Mouse (Mus musculus): ENCODE data around the gene Sbno2. TPM values are rescaled to one million over a fixed set of nuclear protein-coding genes. Genes with fewer than 3 reads are reported as not detected.

Gene Sbno2
- polyA plus RNA-seq, 1 experiment from 2014 or later, result 8.7 TPM

- Histone ChIP-seq H3K4me2 (ENCODE audit: low read depth, low read length) (peak overlapping the region; percentile 82), H3K27ac (ENCODE audit: low read depth) (peak overlapping the region; percentile 91), H3K4me3 (ENCODE audit: low read depth, low read length) (peak overlapping the region; percentile 85), H3K36me3 (replicated peaks; ENCODE audit: insufficient read depth, low read length) (peaks cover 5% of the 10 kb centered on the region; the same call in 1 of the 2 replicates), H3K9ac (replicated peaks) (peak overlapping the region; percentile 91), H3K9me3 (ENCODE audit: low read length) (no peaks in the 10 kb centered on the region), H3K27me3 (ENCODE audit: insufficient read depth, low read length) (no peaks in the 10 kb centered on the region), H3K4me1 (ENCODE audit: insufficient read depth) (peaks cover 59% of the 10 kb centered on the region)
- DNase-seq (peak; percentile 95), ATAC-seq (peak; percentile 82)
- WGBS (ENCODE audit: insufficient replicate concordance), result under 1% methylated on average over 49 of the region's 59 CpGs
- TF ChIP-seq EP300 (IDR thresholded peaks at IDR 0.05; ENCODE audit: low read depth) (no peak; the same call in 1 of the 2 replicates), CTCF (IDR thresholded peaks at IDR 0.05; ENCODE audit: low read depth) (no peak)
Measured at GRCm38 (mm10) chr10:80102216-80102915, 3.0 kb downstream of the Sbno2 start.

GRCm38 (mm10) chr10:80100982-80101381 lies 4.4 kb downstream of the Sbno2 start:
- DNase-seq, result peak; percentile 70
- ATAC-seq, result peak; percentile 21; the same call in 1 of the 2 replicates
- Histone ChIP-seq H3K27me3 (ENCODE audit: insufficient read depth, low read length) (no peaks in the 10 kb centered on the region), H3K4me2 (ENCODE audit: low read depth, low read length) (peak overlapping the region; percentile 82), H3K36me3 (replicated peaks; ENCODE audit: insufficient read depth, low read length) (peaks cover 8% of the 10 kb centered on the region; the same call in 1 of the 2 replicates), H3K9me3 (ENCODE audit: low read length) (no peaks in the 10 kb centered on the region), H3K9ac (replicated peaks) (peak overlapping the region; percentile 91), H3K4me1 (ENCODE audit: insufficient read depth) (peaks cover 72% of the 10 kb centered on the region), H3K4me3 (ENCODE audit: low read depth, low read length) (peak overlapping the region; percentile 85), H3K27ac (ENCODE audit: low read depth) (peak overlapping the region; percentile 91)
- 31% methylated on average over 11 of the region's 11 CpGs for WGBS (ENCODE audit: insufficient replicate concordance)
- TF ChIP-seq EP300 (IDR thresholded peaks at IDR 0.05; ENCODE audit: low read depth), result no peak
- TF ChIP-seq CTCF (IDR thresholded peaks at IDR 0.05; ENCODE audit: low read depth), result no peak

- Histone ChIP-seq H3K9ac (replicated peaks) (0 out of 2 replicates have a peak overlapping the region, but pooled peaks have one; percentile 11), H3K4me3 (ENCODE audit: low read depth, low read length) (0 out of 2 replicates have a peak overlapping the region, but pooled peaks have one; percentile 3), H3K27me3 (ENCODE audit: insufficient read depth, low read length) (no peaks in the 10 kb centered on the region), H3K4me1 (ENCODE audit: insufficient read depth) (peaks cover 83% of the 10 kb centered on the region), H3K36me3 (replicated peaks; ENCODE audit: insufficient read depth, low read length) (peaks cover 8% of the 10 kb centered on the region; the same call in 1 of the 2 replicates), H3K4me2 (ENCODE audit: low read depth, low read length) (peak overlapping the region; percentile 55), H3K27ac (ENCODE audit: low read depth) (peak overlapping the region; percentile 64), H3K9me3 (ENCODE audit: low read length) (no peaks in the 10 kb centered on the region)
- peak; percentile 35; the same call in 1 of the 2 replicates for ATAC-seq
- DNase-seq, result peak; percentile 67
- TF ChIP-seq CTCF (IDR thresholded peaks at IDR 0.05; ENCODE audit: low read depth) (no peak), EP300 (IDR thresholded peaks at IDR 0.05; ENCODE audit: low read depth) (no peak)
- 36% methylated on average over 5 of the region's 5 CpGs for WGBS (ENCODE audit: insufficient replicate concordance)
Measured at GRCm38 (mm10) chr10:80098630-80099029, 6.7 kb downstream of the Sbno2 start.

- whole genome bisulfite sequencing (ENCODE audit: insufficient replicate concordance), result 14% methylated on average over 5 of the region's 7 CpGs
- H3K9ac ChIP-seq (replicated peaks), result no peak overlapping the region
- peaks cover 8% of the 10 kb centered on the region; the same call in 1 of the 2 replicates for H3K36me3 ChIP-seq (replicated peaks; ENCODE audit: insufficient read depth, low read length)
- H3K4me3 ChIP-seq (ENCODE audit: low read depth, low read length), result no peak overlapping the region
- no peaks in the 10 kb centered on the region for H3K9me3 ChIP-seq (ENCODE audit: low read length)
- peak overlapping the region; percentile 12; the same call in 1 of the 2 replicates for H3K27ac ChIP-seq (ENCODE audit: low read depth)
- DNase-seq (peak; percentile 65), ATAC-seq (no peak)
- peak overlapping the region; percentile 46 for H3K4me2 ChIP-seq (ENCODE audit: low read depth, low read length)
- TF ChIP-seq CTCF (IDR thresholded peaks at IDR 0.05; ENCODE audit: low read depth), result no peak
- peaks cover 74% of the 10 kb centered on the region for H3K4me1 ChIP-seq (ENCODE audit: insufficient read depth)
- H3K27me3 ChIP-seq (ENCODE audit: insufficient read depth, low read length), result no peaks in the 10 kb centered on the region
Measured at GRCm38 (mm10) chr10:80097275-80097674, 8.1 kb downstream of the Sbno2 start.

DNA sequence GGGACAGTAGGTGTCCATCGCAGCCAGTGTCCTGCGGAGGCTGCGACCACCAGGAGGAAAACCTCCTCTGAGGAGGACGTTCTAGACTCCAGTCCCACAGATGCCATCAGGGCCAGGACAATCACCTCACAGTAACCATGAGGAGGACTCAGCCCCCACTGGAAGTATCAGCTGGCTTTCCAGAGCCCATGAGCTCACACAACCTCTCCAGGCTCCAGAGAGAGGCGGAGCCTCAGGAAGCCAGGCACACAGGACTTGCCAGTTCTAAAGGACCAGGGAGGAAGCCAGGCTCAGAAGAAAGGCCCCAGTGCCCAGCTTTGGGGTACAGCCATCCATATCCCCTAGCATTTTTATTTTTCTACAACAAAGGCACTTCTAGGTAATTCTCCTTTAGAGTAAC lies 9.8 kb downstream of the Sbno2 start:
- H3K27ac ChIP-seq (ENCODE audit: low read depth), result no peak overlapping the region
- peaks cover 62% of the 10 kb centered on the region for H3K4me1 ChIP-seq (ENCODE audit: insufficient read depth)
- H3K9ac ChIP-seq (replicated peaks), result no peak overlapping the region
- no peak overlapping the region for H3K4me2 ChIP-seq (ENCODE audit: low read depth, low read length)
- no peak for TF ChIP-seq EP300 (IDR thresholded peaks at IDR 0.05; ENCODE audit: low read depth)
- no peak for TF ChIP-seq CTCF (IDR thresholded peaks at IDR 0.05; ENCODE audit: low read depth)
- H3K9me3 ChIP-seq (ENCODE audit: low read length), result no peaks in the 10 kb centered on the region
- DNase-seq (no peak), ATAC-seq (no peak)
- 83% methylated on average over 5 of the region's 5 CpGs for WGBS (ENCODE audit: insufficient replicate concordance)
- H3K27me3 ChIP-seq (ENCODE audit: insufficient read depth, low read length), result no peaks in the 10 kb centered on the region
- no peak overlapping the region for H3K4me3 ChIP-seq (ENCODE audit: low read depth, low read length)
- H3K36me3 ChIP-seq (replicated peaks; ENCODE audit: insufficient read depth, low read length), result peaks cover 7% of the 10 kb centered on the region; the same call in 1 of the 2 replicates

GRCm38 (mm10) chr10:80094684-80095083 lies 10.7 kb downstream of the Sbno2 start:
- DNase-seq, result no peak
- H3K9me3 ChIP-seq (ENCODE audit: low read length), result no peaks in the 10 kb centered on the region
- H3K27me3 ChIP-seq (ENCODE audit: insufficient read depth, low read length), result no peaks in the 10 kb centered on the region
- H3K27ac ChIP-seq (ENCODE audit: low read depth), result no peak overlapping the region
- H3K4me2 ChIP-seq (ENCODE audit: low read depth, low read length), result no peak overlapping the region
- H3K9ac ChIP-seq (replicated peaks), result 0 out of 2 replicates have a peak overlapping the region, but pooled peaks have one; percentile 26
- ATAC-seq, result no peak
- TF ChIP-seq EP300 (IDR thresholded peaks at IDR 0.05; ENCODE audit: low read depth) (no peak), CTCF (IDR thresholded peaks at IDR 0.05; ENCODE audit: low read depth) (no peak)
- 74% methylated on average over 3 of the region's 3 CpGs for WGBS (ENCODE audit: insufficient replicate concordance)
- H3K4me1 ChIP-seq (ENCODE audit: insufficient read depth), result peaks cover 53% of the 10 kb centered on the region
- H3K4me3 ChIP-seq (ENCODE audit: low read depth, low read length), result no peak overlapping the region
- peaks cover 4% of the 10 kb centered on the region; the same call in 1 of the 2 replicates for H3K36me3 ChIP-seq (replicated peaks; ENCODE audit: insufficient read depth, low read length)
